Mouse (Mus musculus) E14TG2a.4 (cell line): Measurements from ENCODE around the gene Sh3gl2.

Experiments used
- CTCF ChIP-seq: conservative IDR thresholded peaks from 2 replicates; pipeline ENCODE4 v1.5.1; 2014; ENCODE audit warnings: low read length
- NANOG ChIP-seq: IDR thresholded peaks from 2 replicates; pipeline ENCODE4 v1.6.1; 2014; ENCODE audit warnings: borderline replicate concordance, low read length, mixed read lengths
- POU5F1 ChIP-seq: IDR thresholded peaks from 2 replicates; pipeline ENCODE4 v1.6.1; 2014; ENCODE audit warnings: low read length, borderline replicate concordance

DNA sequence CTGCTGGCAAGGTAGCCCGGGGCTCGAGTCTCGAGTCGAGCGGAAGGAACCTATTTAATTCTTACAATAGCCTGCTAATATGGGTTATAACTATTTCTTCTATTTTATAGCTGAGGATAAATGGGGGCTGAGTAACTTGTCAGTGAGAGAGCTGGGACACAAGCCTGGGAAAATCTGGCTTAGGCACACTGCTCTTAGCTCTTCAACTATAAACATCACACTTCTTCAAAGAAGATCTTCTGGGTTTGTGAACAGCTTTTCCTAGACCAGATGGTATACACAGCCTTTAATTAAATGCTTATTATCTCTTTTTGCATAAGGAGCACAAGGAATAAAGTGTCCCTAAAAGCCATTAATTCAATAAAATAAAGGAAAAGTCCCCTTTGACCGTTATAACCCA lies 278.7 kb downstream of the Sh3gl2 start:
- no peak for TF ChIP-seq CTCF
- TF ChIP-seq NANOG: no peak
- TF ChIP-seq POU5F1: no peak
